Comparison of ENCODE assay signal across 8 mouse cellular contexts in the genomic region with DNA sequence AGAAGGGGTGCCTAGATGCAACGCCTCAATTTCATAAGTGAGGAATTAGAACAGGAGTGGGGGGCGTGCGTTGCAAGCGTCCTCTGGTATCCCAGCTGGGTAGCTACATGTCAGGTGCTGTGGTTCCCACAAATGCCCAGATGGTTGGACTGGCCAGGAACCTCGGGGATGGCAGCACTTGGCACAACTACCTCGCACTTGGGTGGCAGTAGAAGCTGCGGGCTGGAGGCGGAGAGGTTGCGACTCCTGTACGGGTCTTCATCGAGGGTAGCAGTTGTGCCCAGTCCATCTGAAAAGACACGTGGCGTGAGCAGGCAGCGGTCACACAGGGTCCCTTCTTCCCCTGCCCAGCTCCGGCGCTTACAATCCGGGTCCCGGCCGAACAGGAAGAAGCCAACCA. TPM values are rescaled to one million over a fixed set of nuclear protein-coding genes. Genes with fewer than 3 reads are reported as not detected.
DNase-seq lines count a peak whose midpoint lies in the region; ATAC-seq and TF ChIP-seq lines count a peak whose summit lies in the region.

No protein-coding gene starts in this region.

- peak overlapping the region; percentile 49 for H3K9ac ChIP-seq in kidney, embryonic 15.5 days
- H3K9ac ChIP-seq in forebrain, postnatal 0 days, result peak overlapping the region; percentile 25; the same call in 1 of the 2 replicates
- peak overlapping the region; percentile 50 for H3K9ac ChIP-seq in midbrain, embryonic 11.5 days (ENCODE audit: low read length)

- no peak for DNase-seq in kidney, postnatal 4 days
- peak; percentile 29 for DNase-seq in cerebellum, adult 8-10 months
- DNase-seq in forebrain, postnatal 0 days, result no peak
- DNase-seq in midbrain, embryonic 11.5 days (ENCODE audit: low spot score, missing footprints), result peak; percentile 91
- DNase-seq in thymus, postnatal 14 days, result no peak
- DNase-seq in spleen, postnatal 10 days (ENCODE audit: low spot score in 2 of 2), result no peak

- ATAC-seq in kidney, embryonic 15.5 days (replicated peaks; ENCODE audit: low FRiP score), result no peak
- ATAC-seq in forebrain, postnatal 0 days, result no peak
- no peak for ATAC-seq in midbrain, embryonic 11.5 days (ENCODE audit: low FRiP score)
- ATAC-seq in monocyte, adult 5-6 weeks (replicated peaks; ENCODE audit: insufficient number of reproducible peaks, low FRiP score, low TSS enrichment, poor library complexity, severe bottlenecking), result no peak

- H3K4me2 ChIP-seq in kidney, embryonic 15.5 days, result peak overlapping the region; percentile 75
- peak overlapping the region; percentile 47 for H3K4me2 ChIP-seq in forebrain, postnatal 0 days (ENCODE audit: low read depth)
- H3K4me2 ChIP-seq in midbrain, embryonic 11.5 days, result peak overlapping the region; percentile 41

- TF ChIP-seq CTCF in forebrain, postnatal 0 days (IDR thresholded peaks at IDR 0.05; ENCODE audit: low read depth), result no peak

- H3K27ac ChIP-seq in kidney, embryonic 15.5 days, result peak overlapping the region; percentile 97
- H3K27ac ChIP-seq in forebrain, postnatal 0 days (ENCODE audit: low read depth, low read length), result no peak overlapping the region
- no peak overlapping the region for H3K27ac ChIP-seq in midbrain, embryonic 11.5 days (ENCODE audit: low read depth, low read length)

- 12% methylated on average over 18 of the region's 19 CpGs for WGBS in kidney, embryonic 15.5 days
- WGBS in forebrain, postnatal 0 days, result 14% methylated on average over 19 of the region's 19 CpGs
- 7% methylated on average over 19 of the region's 19 CpGs for WGBS in midbrain, embryonic 11.5 days

- H3K36me3 ChIP-seq in kidney, embryonic 15.5 days, result peaks cover 13% of the 10 kb centered on the region
- no peaks in the 10 kb centered on the region; the same call in 1 of the 2 replicates for H3K36me3 ChIP-seq in forebrain, postnatal 0 days (ENCODE audit: insufficient read depth)
- no peaks in the 10 kb centered on the region for H3K36me3 ChIP-seq in midbrain, embryonic 11.5 days (ENCODE audit: control insufficient read depth, insufficient read depth, low read length)

- H3K27me3 ChIP-seq in kidney, embryonic 15.5 days, result peaks cover 32% of the 10 kb centered on the region
- peaks cover 6% of the 10 kb centered on the region; the same call in 1 of the 2 replicates for H3K27me3 ChIP-seq in forebrain, postnatal 0 days (ENCODE audit: insufficient read depth, low read length)
- H3K27me3 ChIP-seq in midbrain, embryonic 11.5 days (ENCODE audit: control insufficient read depth, insufficient read depth, low read length), result peaks cover 8% of the 10 kb centered on the region

- H3K4me3 ChIP-seq in kidney, embryonic 15.5 days (replicated peaks), result peak overlapping the region; percentile 56
- peak overlapping the region; percentile 18 for H3K4me3 ChIP-seq in forebrain, postnatal 0 days (ENCODE audit: low read depth, low read length)
- H3K4me3 ChIP-seq in midbrain, embryonic 11.5 days (ENCODE audit: low read depth, low read length), result peak overlapping the region; percentile 25

- no peaks in the 10 kb centered on the region for H3K9me3 ChIP-seq in kidney, embryonic 15.5 days (replicated peaks)
- H3K9me3 ChIP-seq in forebrain, postnatal 0 days (ENCODE audit: low read length), result no peaks in the 10 kb centered on the region
- no peaks in the 10 kb centered on the region for H3K9me3 ChIP-seq in midbrain, embryonic 11.5 days (ENCODE audit: control insufficient read depth, low read length)

- H3K4me1 ChIP-seq in kidney, embryonic 15.5 days, result peaks cover 69% of the 10 kb centered on the region
- H3K4me1 ChIP-seq in forebrain, postnatal 0 days (ENCODE audit: insufficient read depth), result peaks cover 17% of the 10 kb centered on the region
- peaks cover 39% of the 10 kb centered on the region for H3K4me1 ChIP-seq in midbrain, embryonic 11.5 days (ENCODE audit: control insufficient read depth, insufficient read depth, low read length)

RNA-seq across cellular contexts. Expression of gene Pex16, which starts 4.1 kb away (rescaled TPM):
- 24.7 and 29.5 TPM in 2 replicates for polyA plus RNA-seq in kidney, embryonic 15.5 days (2015; fragmentation: Nextera tagmentation; extraction: Ambion mirVana)
- 33.5 and 41.1 TPM in 2 replicates for total RNA-seq in forebrain, postnatal 0 days (2014; rRNA removed)
- 53.2 and 53.7 TPM in 2 replicates for polyA plus RNA-seq in forebrain, postnatal 0 days (2015; fragmentation: Nextera tagmentation; extraction: Ambion mirVana)
- 17.7 and 20.0 TPM in 2 replicates for polyA plus RNA-seq in midbrain, embryonic 11.5 days (2014; fragmentation: Nextera tagmentation; extraction: Ambion mirVana)
- 17.0 to 22.6 TPM (median 20.1 TPM) in 3 replicates for total RNA-seq in monocyte, adult 5-6 weeks (2017)

RNA-seq across cellular contexts. Expression of gene Large2, which starts 4.3 kb away (rescaled TPM):
- 26.0 and 29.5 TPM in 2 replicates for polyA plus RNA-seq in kidney, embryonic 15.5 days (2015; fragmentation: Nextera tagmentation; extraction: Ambion mirVana)
- total RNA-seq in forebrain, postnatal 0 days (2014; rRNA removed), result 0.10 and 1.8 TPM in 2 replicates
- polyA plus RNA-seq in forebrain, postnatal 0 days (2015; fragmentation: Nextera tagmentation; extraction: Ambion mirVana), result 1.1 and 1.5 TPM in 2 replicates
- 8.9 and 10.6 TPM in 2 replicates for polyA plus RNA-seq in midbrain, embryonic 11.5 days (2014; fragmentation: Nextera tagmentation; extraction: Ambion mirVana)
- total RNA-seq in monocyte, adult 5-6 weeks (2017), result not detected in 3 replicates

RNA-seq across cellular contexts. Expression of gene 1700029I15Rik, which starts 12.0 kb away (rescaled TPM):
- polyA plus RNA-seq in kidney, embryonic 15.5 days (2015; fragmentation: Nextera tagmentation; extraction: Ambion mirVana), result 3.2 and 3.4 TPM in 2 replicates
- total RNA-seq in forebrain, postnatal 0 days (2014; rRNA removed), result 2.3 and 2.6 TPM in 2 replicates
- polyA plus RNA-seq in forebrain, postnatal 0 days (2015; fragmentation: Nextera tagmentation; extraction: Ambion mirVana), result 2.4 and 3.1 TPM in 2 replicates
- 1.5 and 2.0 TPM in 2 replicates for polyA plus RNA-seq in midbrain, embryonic 11.5 days (2014; fragmentation: Nextera tagmentation; extraction: Ambion mirVana)
- total RNA-seq in monocyte, adult 5-6 weeks (2017), result 1.6 to 6.7 TPM (median 4.8 TPM) in 3 replicates

RNA-seq across cellular contexts. Expression of gene Mapk8ip1, which starts 30.7 kb away (rescaled TPM):
- polyA plus RNA-seq in kidney, embryonic 15.5 days (2015; fragmentation: Nextera tagmentation; extraction: Ambion mirVana), result 32.1 and 34.9 TPM in 2 replicates
- total RNA-seq in forebrain, postnatal 0 days (2014; rRNA removed), result 223 and 225 TPM in 2 replicates
- polyA plus RNA-seq in forebrain, postnatal 0 days (2015; fragmentation: Nextera tagmentation; extraction: Ambion mirVana), result 129 and 150 TPM in 2 replicates
- 34.5 and 37.1 TPM in 2 replicates for polyA plus RNA-seq in midbrain, embryonic 11.5 days (2014; fragmentation: Nextera tagmentation; extraction: Ambion mirVana)
- not detected in 3 replicates for total RNA-seq in monocyte, adult 5-6 weeks (2017)

Comparison
In these comparisons a context has a peak if more than half of its experiments do, and no peak if none do; other contexts are left out.
1. DNase-seq: peak in cerebellum, adult 8-10 months (single experiment) and midbrain, embryonic 11.5 days (single experiment); none in kidney, postnatal 4 days (0 of 2), forebrain, postnatal 0 days (single experiment), thymus, postnatal 14 days (single experiment) and spleen, postnatal 10 days (0 of 2).
2. Peak in every context shown above with its lines, with median percentiles within 50 percentile points of each other: H3K4me2 ChIP-seq, H3K4me3 ChIP-seq and H3K9ac ChIP-seq.